Mouse (Mus musculus) small intestine, adult 2 months (tissue): ENCODE results near the gene Tnfrsf13b.

Source experiments
- CTCF ChIP-seq: fragments of 200-500 bp; IDR thresholded peaks from 2 replicates; pipeline ENCODE4 v1.5.1; 2012; ENCODE audit warnings: low read depth, mild to moderate bottlenecking, control low read depth, inconsistent platforms, low read length, moderate library complexity, mixed read lengths; ENCODE audit not compliant: insufficient replicate concordance, insufficient read length; ENCODE audit errors: extremely low read depth
- POLR2A ChIP-seq: fragments of 200-500 bp; IDR thresholded peaks from 2 replicates; pipeline ENCODE4 v1.6.1; 2012; ENCODE audit warnings: low read depth, mild to moderate bottlenecking, control low read depth, inconsistent platforms, low read length, moderate library complexity

DNA sequence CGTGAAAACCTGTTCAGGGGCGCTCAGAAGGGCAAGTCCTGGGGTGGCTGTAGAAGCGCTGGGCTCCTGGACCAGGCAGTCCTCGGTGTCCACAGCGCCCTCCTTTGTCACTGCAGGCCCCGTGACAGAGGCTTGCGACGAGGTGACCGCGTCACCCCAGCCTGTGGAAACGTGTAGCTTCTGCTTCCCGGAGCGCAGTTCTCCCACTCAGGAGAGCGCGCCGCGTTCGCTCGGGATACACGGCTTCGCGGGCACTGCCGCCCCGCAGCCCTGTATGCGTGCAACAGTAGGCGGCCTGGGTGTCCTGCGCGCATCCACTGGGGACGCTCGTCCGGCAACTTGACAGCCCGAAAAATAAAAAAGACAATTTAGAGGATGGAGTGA is 20.7 kb downstream of the Tnfrsf13b start:
- TF ChIP-seq CTCF, result 0 out of 2 replicates have a peak, but pooled peaks have one; percentile 2
- TF ChIP-seq POLR2A, result no peak
